Mouse (Mus musculus) liver, adult 2 months (tissue): ENCODE data around the gene Atxn7. TPM values are rescaled to one million over a fixed set of nuclear protein-coding genes. Genes with fewer than 3 reads are reported as not detected.
"Not testable (repeated sequence)": the region's sequence is repeated elsewhere in the genome, so short reads cannot be mapped to it uniquely, and the experiment has no call there.

Source experiments
- DNase-seq: peaks from one replicate; pipeline ENCODE4 v3.0.0-alpha.2; 2011; ENCODE audit warnings: low read depth, low spot score; ENCODE audit errors: extremely low read depth
- H3K27ac ChIP-seq: fragments of 200-500 bp; replicated peaks from 2 replicates; pipeline ENCODE4 v1.5.1; 2012; ENCODE audit warnings: low read depth, mild to moderate bottlenecking, control low read depth, inconsistent platforms, low read length; ENCODE audit not compliant: insufficient read depth
- H3K27me3 ChIP-seq: fragments of 200-500 bp; 2 replicates; pipeline ENCODE4 v1.6.1; 2012; ENCODE audit warnings: mild to moderate bottlenecking, moderate library complexity, low read length, inconsistent platforms; ENCODE audit not compliant: control insufficient read depth, insufficient read depth
- H3K36me3 ChIP-seq: fragments of 200-500 bp; 2 replicates; pipeline ENCODE4 v1.6.1; 2012; ENCODE audit warnings: low read length, inconsistent platforms; ENCODE audit not compliant: control insufficient read depth, insufficient read depth
- H3K4me1 ChIP-seq: fragments of 200-500 bp; 2 replicates; pipeline ENCODE4 v1.6.1; 2011; ENCODE audit warnings: low read length; ENCODE audit not compliant: control insufficient read depth, insufficient read depth
- H3K4me3 ChIP-seq: fragments of 200-500 bp; 2 replicates; pipeline ENCODE4 v1.5.1; 2011; ENCODE audit warnings: low read depth, mild to moderate bottlenecking, control low read depth, low read length, moderate library complexity; ENCODE audit not compliant: insufficient read depth
- H3K79me2 ChIP-seq: fragments of 200-500 bp; 2 replicates; pipeline ENCODE4 v1.6.1; 2012; ENCODE audit warnings: inconsistent platforms, mild to moderate bottlenecking, low read length, moderate library complexity; ENCODE audit not compliant: control insufficient read depth, insufficient read depth
- H3K9ac ChIP-seq: fragments of 200-500 bp; 2 replicates; pipeline ENCODE4 v1.6.1; 2012; ENCODE audit warnings: low read depth, mild to moderate bottlenecking, control low read depth, inconsistent platforms, low read length
- CTCF ChIP-seq: fragments of 200-500 bp; IDR thresholded peaks from 2 replicates; pipeline ENCODE4 v1.5.1; 2011; ENCODE audit warnings: low read depth, low read length, control low read depth
- POLR2A ChIP-seq: fragments of 200-500 bp; IDR thresholded peaks from 2 replicates; pipeline ENCODE4 v1.6.1; 2011; ENCODE audit warnings: low read length, control low read depth; ENCODE audit not compliant: insufficient read depth; ENCODE audit errors: extremely low read depth
- WGBS: fragments of 180-500 bp; shearing (Covaris S2); methylation state at CpG from one replicate; pipeline ENCODE4 v1.1.7; 2018; 5-methylcytosine and 5-hydroxymethylcytosine counted together
- polyA plus RNA-seq: library from polyadenylated mRNA; depleted of rRNA; stranded (reverse); fragments of >200 nt; gene quantifications from 2 replicates; pipeline ENCODE4 v1.2.3, GENCODE M21; 2012
- total RNA-seq: library from RNA; depleted of rRNA; stranded (reverse); fragments of >200 nt; gene quantifications from 2 replicates; pipeline ENCODE4 v1.2.3, GENCODE M21; 2014

Atxn7 gene
- total and polyA plus RNA-seq, 2 experiments = 13.2 to 16.8 TPM

DNA sequence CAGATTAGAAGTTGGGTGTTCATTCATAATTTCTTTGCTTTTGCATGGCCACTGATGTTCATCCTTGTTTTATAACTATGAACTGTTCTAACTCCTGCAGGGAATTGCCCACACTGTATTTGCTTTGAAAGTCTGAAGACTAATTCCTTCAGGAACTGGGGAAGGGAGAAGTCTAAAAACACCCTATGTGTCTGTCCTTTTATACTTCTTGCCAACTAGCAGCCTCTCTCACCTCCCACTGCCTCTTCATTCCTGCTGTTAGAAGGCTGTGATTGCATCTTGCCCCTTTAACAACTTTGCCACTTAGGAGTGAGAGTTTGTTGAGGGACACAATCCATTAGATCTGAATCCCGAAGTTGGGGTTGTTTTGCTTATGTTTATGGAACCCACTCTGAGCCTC lies 71.6 kb downstream of the Atxn7 start:
- TF ChIP-seq POLR2A (no peak), CTCF (no peak)
- no peaks in the 10 kb centered on the region; the same call in 1 of the 2 replicates for H3K4me1 ChIP-seq
- H3K27ac ChIP-seq = no peak overlapping the region
- peaks cover 30% of the 10 kb centered on the region for H3K36me3 ChIP-seq
- DNase-seq = no peak
- H3K4me3 ChIP-seq = no peak overlapping the region
- peaks cover 20% of the 10 kb centered on the region; the same call in 1 of the 2 replicates for H3K79me2 ChIP-seq
- 90% methylated on average over 1 of the region's 1 CpGs for WGBS
- H3K27me3 ChIP-seq = no peaks in the 10 kb centered on the region
- no peak overlapping the region for H3K9ac ChIP-seq

DNA sequence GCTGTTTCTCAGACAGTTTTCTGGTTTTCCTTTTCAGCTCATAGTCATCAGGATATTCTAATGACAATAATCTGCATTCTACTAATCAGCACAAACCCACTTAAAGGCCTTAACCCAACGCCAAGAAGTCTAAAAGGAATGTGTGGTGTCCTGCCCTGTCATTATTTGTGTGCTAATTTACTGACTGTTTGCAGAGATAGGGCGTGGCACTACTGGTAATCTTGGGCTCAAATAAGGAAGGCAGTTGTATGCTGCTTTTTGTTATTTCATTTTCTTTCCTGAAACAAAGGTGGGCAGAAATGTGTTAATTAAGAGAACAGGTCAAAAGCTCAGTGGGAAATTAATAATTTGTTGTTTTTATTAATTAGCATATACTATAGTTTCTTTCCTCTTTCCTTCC lies 75.1 kb downstream of the Atxn7 start:
- H3K79me2 ChIP-seq = peaks cover 11% of the 10 kb centered on the region; the same call in 1 of the 2 replicates
- peaks cover 37% of the 10 kb centered on the region for H3K36me3 ChIP-seq
- no peaks in the 10 kb centered on the region for H3K27me3 ChIP-seq
- H3K4me3 ChIP-seq = no peak overlapping the region
- no peak for DNase-seq
- WGBS = 73% methylated on average over 2 of the region's 2 CpGs
- H3K4me1 ChIP-seq = no peaks in the 10 kb centered on the region; the same call in 1 of the 2 replicates
- no peak overlapping the region for H3K27ac ChIP-seq
- TF ChIP-seq POLR2A = no peak
- no peak for TF ChIP-seq CTCF
- no peak overlapping the region for H3K9ac ChIP-seq

DNA sequence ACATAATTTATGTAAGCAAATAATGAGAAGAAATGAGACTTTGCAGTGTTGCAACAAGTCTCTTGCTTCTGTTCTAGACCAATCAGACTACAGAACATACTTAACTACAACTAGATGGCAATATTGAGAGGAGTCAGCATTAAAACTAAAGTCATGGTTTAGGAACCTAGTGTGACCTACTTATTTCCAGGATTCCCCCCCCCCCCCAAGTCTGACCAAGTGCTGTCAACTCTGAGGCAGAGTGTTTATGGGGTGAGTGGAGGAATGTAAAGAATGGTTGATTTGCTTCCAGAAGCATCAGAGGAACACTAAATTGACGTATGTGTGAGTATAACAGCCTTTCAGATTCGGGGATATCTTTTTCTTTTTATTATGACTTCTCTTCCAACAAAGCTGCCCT lies 77.0 kb downstream of the Atxn7 start:
- Histone ChIP-seq H3K36me3 (peaks cover 30% of the 10 kb centered on the region), H3K27me3 (no peaks in the 10 kb centered on the region), H3K9ac (no peak overlapping the region), H3K4me3 (no peak overlapping the region), H3K4me1 (no peaks in the 10 kb centered on the region; the same call in 1 of the 2 replicates), H3K27ac (no peak overlapping the region), H3K79me2 (peaks cover 11% of the 10 kb centered on the region; the same call in 1 of the 2 replicates)
- no peak for DNase-seq
- 91% methylated on average over 2 of the region's 2 CpGs for WGBS
- TF ChIP-seq POLR2A (no peak), CTCF (no peak)

GRCm38 (mm10) chr14:14042336-14042735 lies 81.1 kb downstream of the Atxn7 start:
- no peak for DNase-seq
- Histone ChIP-seq H3K4me3 (no peak overlapping the region), H3K4me1 (no peaks in the 10 kb centered on the region), H3K9ac (no peak overlapping the region), H3K79me2 (peaks cover 5% of the 10 kb centered on the region; the same call in 1 of the 2 replicates), H3K27ac (no peak overlapping the region), H3K36me3 (peaks cover 29% of the 10 kb centered on the region), H3K27me3 (no peaks in the 10 kb centered on the region)
- TF ChIP-seq POLR2A = no peak
- no peak for TF ChIP-seq CTCF
- WGBS = 35% methylated on average over 4 of the region's 4 CpGs

DNA sequence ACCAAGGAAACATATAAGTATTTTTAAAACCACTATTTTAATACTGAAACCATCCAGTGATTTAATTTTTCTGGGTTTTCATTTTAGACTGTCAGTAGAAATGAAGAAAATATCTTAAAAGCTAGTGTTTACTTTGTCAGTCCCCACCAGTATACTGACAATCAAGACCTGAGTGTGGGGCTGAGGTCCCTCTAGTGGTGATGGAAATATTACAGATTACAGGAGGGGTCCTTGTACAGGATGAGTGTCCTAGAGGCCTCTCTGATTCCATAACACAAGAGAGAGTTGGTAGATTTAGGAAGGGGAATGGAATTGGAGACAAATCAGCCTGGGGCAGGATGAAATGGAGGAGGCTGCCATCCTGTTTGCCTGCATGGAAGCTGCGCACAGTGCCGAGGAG lies 93.1 kb downstream of the Atxn7 start:
- TF ChIP-seq POLR2A (no peak), CTCF (0 out of 2 replicates have a peak, but pooled peaks have one; percentile 11)
- peaks cover 9% of the 10 kb centered on the region; the same call in 1 of the 2 replicates for H3K79me2 ChIP-seq
- H3K27ac ChIP-seq = no peak overlapping the region
- H3K27me3 ChIP-seq = no peaks in the 10 kb centered on the region
- peaks cover 34% of the 10 kb centered on the region for H3K36me3 ChIP-seq
- 100% methylated on average over 2 of the region's 2 CpGs for WGBS
- no peak overlapping the region for H3K4me3 ChIP-seq
- no peak overlapping the region for H3K9ac ChIP-seq
- H3K4me1 ChIP-seq = no peaks in the 10 kb centered on the region
- DNase-seq = no peak

DNA sequence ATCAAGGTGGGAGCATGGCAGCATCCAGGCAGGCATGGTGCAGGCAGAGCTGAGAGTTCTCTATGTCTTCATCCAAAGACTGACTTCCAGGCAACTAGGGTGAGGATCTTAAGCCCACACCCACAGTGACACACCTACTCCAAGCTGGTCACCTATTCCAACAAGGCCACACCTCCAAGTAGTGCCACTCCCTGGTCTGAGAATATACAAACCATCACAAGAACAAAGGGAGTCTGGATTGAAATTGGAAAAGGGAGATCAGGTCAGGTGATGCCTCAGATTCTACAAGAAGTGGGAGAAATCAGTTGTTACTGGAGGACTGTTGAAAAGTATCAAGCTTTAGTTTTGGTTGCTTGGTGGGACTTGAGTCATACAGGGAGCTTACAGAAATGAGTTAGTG lies 98.4 kb downstream of the Atxn7 start:
- not testable (repeated sequence) for H3K27ac ChIP-seq, H3K27me3 ChIP-seq, H3K4me1 ChIP-seq, H3K79me2 ChIP-seq, H3K9ac ChIP-seq, DNase-seq, H3K4me3 ChIP-seq
- H3K36me3 ChIP-seq = peaks cover 21% of the 10 kb centered on the region
